Mouse (Mus musculus): ENCODE data around the gene Rpusd4.

GRCm38 (mm10) chr9:35238915-35239571, 28.6 kb upstream of the Rpusd4 start:
- TF ChIP-seq POLR2A (IDR thresholded peaks at IDR 0.05; ENCODE audit: borderline replicate concordance, insufficient read depth, low read length) (no peak), CTCF (IDR thresholded peaks at IDR 0.05; ENCODE audit: borderline replicate concordance, insufficient read depth, low read depth, low read length) (no peak)
